Mouse (Mus musculus) left cerebral cortex, adult 11 months (tissue): ENCODE data around the gene Polr3gl.

Experiments used
- DNase-seq: peaks from one replicate; pipeline ENCODE4 v3.0.0; 2022; ENCODE audit warnings: low spot score

Polr3gl gene

DNA sequence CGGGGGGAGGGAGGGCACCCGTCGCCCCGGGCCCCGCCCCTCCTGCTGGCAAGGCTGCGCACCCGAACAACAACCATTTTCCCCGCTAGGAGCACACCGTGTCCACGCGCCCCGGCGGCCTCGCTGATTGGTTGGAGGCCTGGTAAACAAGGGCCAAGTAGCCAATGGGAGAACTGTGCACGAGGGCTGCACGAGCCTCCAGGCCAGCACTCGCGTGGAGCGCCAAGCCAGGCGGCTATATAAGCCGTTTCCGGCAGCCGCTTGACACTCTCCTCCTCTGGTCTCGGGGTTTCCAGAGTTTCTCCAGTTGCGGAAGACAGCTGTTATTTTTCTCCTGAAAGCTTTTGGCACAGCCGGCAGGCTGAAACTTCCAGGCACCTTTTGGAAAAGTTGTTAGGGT lies 36.3 kb downstream of the Polr3gl start, which contains the start of gene Txnip:
Gene Txnip (plus strand): TSS at position 264 of the 400 bp plus-strand sequence.
- DNase-seq, result peak; percentile 93

DNA sequence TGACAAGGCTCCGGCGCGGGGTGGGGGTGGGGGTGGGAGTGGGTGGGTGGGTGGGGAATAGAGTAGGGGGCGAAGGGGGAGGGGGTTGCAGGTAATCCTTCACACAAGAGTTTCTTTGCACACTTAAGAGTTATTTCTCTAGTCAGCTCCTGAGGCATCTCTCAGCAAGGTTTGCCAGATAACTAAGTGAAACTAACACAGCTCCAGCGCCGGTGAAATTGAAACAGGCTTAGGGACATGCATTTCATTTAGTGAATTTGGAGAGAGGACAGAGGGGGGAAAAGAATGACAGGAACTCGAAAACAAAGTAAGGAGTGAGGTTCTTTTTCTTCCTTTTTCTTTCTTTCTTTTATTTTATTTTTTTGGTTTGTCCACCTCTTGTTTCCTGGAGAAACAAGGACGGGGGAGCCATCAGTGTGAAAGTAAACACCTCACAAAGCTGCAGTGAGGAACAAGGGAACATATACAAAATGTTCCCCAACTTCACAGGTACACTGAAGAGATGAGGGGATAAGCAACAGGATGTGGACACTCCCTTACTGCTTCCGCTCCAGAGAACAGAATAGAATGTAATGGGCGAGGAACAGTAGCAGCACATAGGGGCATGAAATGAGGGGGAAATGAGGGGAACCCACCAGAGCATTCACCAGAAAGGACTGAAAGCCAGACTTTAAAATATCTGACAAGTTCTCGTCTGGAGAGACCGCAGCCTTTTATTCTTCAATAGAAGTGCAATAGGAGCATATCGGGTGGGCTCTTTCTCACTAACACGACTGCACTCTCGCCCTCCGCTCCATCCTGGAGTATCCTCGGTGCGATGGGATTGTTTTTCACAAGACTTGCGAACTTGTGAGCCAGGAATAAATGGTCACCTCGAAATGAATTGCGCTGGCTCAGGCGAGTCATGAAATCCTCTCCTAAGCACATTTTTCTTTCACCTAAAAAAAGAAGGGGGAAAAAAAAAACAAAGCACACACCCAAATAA lies 37.0 kb downstream of the Polr3gl start:
- DNase-seq, result no peak

DNA sequence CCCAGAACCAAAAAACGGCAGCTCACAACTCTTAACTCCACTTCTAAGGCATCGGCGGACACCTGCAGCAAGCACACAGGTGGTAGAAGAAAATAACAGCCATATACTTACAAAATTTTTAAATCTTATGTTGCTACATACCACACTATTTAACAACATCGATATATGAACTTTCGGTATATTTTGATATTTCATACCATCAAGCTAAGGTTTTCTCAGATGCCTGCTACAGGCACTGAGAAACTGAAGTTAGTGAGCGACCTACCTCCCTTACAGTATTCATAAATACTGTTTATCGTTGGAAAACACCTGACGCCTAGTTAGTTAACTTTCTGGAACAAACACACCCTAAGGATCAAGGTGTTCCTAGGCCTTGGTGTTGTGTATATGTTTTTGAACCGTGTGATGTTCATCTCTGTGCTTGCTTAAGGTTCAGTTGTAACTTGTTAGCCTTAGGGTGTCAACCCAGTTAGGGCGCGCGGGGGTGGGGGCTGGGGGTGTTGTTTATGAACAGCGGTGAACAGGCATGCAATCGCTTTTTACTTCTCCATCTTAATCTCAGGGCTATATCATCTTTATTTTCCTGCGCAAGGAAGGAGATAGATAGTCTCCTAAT lies 37.9 kb downstream of the Polr3gl start:
- no peak for DNase-seq

DNA sequence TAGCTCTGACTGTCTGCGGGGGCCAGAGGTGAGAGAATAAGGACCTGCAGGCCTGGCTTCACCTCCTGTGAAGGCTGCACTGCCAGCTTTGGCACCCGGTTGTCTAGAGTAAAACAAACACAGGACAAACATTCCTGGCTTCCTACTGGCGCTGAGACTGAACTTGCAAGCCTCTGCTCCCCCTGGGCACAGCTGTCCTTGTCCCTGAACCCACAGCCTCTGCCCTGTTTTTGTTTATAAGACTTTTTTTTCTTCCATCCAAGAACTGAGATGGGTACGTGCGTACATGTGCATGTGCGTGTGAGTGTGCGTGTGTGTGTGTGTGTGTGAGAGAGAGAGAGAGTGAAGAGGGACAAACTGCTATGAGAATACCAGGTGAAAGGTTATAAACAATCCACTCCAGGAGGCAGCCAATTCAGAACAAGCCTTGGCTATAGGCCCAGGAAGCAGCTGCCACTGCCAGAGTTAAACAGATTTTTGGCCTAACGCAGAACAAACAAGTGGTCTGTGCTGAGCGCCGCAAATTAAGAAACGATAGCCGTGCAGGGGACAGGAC lies 38.9 kb downstream of the Polr3gl start:
- DNase-seq, result no peak

GRCm38 (mm10) chr3:96554251-96554650 lies 39.7 kb downstream of the Polr3gl start:
- DNase-seq, result no peak

- no peak for DNase-seq
Measured at GRCm38 (mm10) chr3:96553601-96554000, 40.4 kb downstream of the Polr3gl start.

DNA sequence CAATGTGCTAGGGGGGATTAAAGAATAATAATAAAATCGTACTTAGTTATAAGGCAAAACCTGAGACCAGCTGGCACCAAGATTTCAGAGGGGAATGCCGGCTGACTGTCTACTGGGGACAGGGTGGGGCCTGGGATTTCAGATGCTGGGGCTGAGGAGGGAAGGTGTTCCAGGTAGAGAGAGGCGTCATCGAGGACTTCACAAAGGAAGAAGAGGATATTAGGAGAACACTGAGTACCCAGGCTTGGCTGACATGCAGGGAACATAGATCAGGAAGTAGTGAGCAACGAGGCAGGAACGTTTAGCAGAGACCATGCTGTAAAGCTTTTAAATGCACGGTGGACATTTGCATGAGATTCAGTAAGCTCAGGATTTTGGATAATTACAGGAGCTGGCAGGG lies 42.1 kb downstream of the Polr3gl start:
- no peak for DNase-seq

DNA sequence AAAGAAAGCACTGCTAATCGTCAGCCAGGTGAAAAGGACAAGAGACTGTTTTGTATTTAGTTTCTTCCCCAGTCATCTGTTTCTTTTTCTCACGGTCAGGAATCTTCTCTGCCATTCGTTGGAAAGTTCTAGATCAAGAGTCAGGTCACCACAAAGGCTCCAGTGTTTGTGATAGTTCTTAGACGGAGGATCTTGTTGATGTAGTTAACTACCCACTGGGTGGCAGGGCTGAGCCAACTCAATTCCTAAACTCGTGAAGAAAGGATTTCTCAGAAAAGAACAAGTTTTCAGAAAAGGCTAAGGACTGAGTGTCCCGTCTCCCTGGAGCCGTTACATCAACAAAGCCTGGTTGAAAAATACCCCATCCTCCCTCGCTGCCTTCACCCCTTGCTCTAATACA lies 42.8 kb downstream of the Polr3gl start:
- DNase-seq, result no peak

- DNase-seq, result no peak
Measured at GRCm38 (mm10) chr3:96549346-96549745, 44.6 kb downstream of the Polr3gl start.

DNA sequence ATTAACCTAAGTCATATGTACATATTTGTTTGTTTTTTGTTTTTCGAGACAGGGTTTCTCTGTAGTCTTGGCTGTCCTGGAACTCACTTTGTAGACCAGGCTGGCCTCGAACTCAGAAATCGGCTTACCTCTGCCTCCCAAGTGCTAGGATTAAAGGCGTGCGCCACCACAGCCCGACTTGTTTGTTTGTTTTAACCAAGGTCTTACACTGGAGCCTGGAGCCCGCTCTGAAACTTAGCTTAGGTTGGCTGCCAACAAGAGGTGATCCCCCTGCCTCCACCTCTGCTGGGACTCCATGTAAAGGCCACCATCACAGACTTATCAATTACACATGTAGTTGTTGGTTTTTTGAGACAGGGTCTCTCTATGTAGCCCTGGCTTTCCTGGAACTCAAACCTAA lies 45.2 kb downstream of the Polr3gl start:
- no peak for DNase-seq

- DNase-seq, result peak; percentile 41
Measured at GRCm38 (mm10) chr3:96547389-96547960, 46.5 kb downstream of the Polr3gl start.

DNA sequence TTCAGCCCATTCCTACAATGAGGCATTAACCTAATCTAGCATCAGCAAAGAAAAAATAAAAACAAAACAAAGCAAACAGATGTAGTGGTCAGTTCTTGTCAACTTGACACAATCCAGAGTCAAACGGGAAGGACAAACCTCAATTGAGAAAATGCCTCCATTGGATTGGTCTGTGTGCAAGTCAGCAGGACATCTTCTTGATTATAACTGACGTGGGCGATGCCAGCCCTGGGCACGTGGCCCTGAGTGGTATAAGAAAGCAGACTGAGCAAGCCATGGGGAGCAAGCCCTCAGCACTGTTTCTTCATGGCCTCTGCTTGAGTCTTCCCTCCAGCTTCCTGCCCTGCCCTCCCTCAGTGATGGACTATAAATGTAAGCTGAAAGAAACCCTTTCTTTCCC lies 47.1 kb downstream of the Polr3gl start:
- DNase-seq, result no peak

GRCm38 (mm10) chr3:96545565-96545964 lies 48.4 kb downstream of the Polr3gl start:
- no peak for DNase-seq

GRCm38 (mm10) chr3:96543345-96543744 lies 50.6 kb downstream of the Polr3gl start:
- DNase-seq, result no peak

DNA sequence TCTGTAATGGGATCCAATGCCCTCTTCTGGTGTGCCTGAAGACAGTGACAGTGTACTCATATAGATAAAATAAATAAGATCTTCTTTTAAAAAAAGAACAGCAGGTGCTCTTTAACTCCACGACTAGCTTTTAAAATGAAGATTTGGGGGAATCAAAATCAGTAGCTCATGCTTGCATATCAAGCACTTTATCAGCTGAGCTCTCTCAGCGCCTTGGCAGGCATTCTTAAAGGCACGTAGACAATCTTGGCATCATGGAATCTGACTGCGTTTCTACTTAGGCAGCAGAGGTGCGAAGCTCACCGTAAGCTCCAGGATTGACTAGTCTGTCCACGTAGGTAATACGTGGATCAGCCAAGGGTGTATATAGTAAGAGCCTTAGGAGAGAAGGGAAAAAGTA lies 51.4 kb downstream of the Polr3gl start:
- no peak for DNase-seq

DNA sequence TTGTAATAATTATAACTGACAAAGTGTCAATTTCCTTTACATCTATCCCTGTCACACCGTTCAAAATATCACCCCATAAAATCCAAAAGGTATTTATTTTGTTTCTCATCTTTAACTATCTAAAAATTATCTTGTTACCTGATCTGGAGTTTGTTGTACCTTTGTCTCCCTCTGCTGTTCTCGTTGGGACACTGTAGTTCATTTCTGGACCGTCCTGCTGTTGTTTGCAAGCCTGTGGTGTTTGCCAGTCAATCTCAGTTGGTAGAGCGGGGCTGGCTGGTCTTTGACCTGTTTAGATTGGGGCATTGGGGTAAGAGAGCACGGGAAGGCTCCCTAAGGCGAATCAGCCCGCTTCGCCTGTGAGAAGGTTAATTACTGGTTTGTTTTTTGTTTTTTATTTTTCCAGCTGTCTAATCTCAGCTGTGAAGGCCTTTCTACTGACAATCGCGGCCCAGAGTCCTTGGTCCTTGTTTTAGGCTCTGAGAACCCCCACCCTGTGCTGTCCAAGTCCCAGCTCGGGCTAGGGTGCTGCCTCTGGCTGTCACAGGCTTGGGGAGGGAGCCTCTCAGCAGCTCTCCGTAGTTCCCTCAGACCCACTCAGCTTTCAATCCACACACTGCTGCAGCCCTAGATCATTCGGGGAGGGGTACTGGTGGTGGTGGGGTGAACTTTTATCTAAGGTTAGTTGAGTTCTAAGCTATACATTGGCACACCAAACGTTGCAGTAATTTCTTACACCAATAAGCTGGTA lies 52.5 kb downstream of the Polr3gl start:
- DNase-seq, result no peak

DNA sequence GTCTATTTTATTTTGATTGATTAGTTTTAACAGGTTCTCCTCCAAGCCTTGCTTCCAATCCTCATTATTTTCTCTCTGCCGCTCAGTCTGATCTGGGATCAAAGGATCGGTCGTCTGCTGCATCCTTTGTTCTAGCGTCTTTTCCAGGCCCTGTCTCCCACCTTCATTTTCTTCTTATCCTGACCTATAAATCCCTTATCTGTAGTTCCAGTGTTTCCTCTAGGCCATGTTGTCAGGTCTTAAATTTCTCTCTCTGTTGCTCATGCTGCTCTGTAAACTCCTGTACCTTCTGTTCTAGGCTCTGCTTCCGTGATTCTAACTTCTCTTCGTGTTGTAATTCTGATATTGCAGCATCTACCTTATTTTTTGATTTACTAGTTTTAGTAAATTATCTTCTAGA lies 53.2 kb downstream of the Polr3gl start:
- DNase-seq, result no peak

DNA sequence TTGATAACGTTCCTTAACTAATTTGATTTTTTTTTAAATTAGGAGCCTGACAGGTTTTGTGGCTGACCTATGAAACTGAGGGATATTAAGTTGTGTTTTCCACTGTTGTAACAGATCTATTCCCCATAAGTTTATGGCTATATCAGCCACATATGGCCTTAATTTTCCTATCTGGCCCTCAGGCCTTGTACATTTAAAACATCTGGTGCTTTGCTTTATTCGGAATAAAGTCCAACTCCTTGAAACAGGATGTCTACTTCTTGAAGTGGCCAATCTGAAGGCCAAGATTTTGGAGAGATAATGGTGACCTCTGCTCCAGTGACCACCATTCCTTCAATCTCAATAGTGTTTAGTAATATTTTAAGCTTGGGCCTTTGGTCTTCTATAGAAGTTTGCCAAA lies 54.7 kb downstream of the Polr3gl start:
- DNase-seq, result no peak

GRCm38 (mm10) chr3:96534300-96534699 lies 59.7 kb downstream of the Polr3gl start:
- no peak for DNase-seq

DNA sequence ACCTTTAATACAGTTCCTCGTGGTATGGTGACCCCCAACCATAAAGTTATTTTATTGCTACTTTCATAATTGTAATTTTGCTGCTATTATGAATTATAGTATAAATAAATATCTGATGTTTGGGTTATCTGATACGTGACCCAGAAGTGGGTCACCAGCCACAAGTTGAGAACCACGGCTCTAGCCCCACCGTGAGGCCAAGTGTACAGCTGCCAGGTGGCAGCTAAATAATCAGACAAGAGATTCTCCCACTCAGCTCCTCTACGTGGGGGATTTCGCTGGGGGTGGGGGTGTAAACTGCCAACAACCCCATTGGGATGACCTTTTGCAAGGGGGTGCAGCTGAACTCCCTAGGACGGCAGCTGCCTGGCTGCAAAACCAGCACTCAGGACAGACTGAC lies 61.9 kb downstream of the Polr3gl start:
- DNase-seq, result no peak

- DNase-seq, result no peak
Measured at GRCm38 (mm10) chr3:96528506-96528905, 65.5 kb downstream of the Polr3gl start.
